Comparison of ENCODE assay signal across 19 mouse cellular contexts in the genomic region with DNA sequence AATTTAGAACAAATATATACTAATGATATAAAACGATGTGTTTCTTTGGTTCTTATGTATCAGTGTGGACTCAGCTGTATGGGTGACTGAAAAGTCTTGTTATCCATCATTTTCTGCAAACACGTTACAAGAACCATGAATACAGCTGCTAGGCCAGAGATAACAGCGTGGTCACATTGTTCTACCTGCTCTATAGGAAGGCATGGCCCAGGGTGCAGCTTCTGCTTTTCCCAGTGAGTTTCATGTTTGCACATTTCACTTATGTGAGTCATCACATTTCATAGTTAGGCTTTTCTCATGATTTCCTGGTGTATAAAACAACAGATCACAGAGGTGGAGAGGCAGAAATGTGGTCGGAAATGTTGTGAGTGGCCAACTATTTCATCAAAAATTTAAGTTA.
"Had no signal": no experiment of that assay in that cellular context is flagged by ENCODE, and none has a peak within 500 bp of the region (broad histone marks: within the 10 kb centered on the region; RNA-seq: fewer than 3 reads in every experiment).

No protein-coding gene starts in this region.

- H3K4me3 ChIP-seq: limb, embryonic 12.5 days; limb, embryonic 15.5 days; midbrain, embryonic 12.5 days; midbrain, embryonic 15.5 days; myocyte; neural tube, embryonic 13.5 days had no signal

- H3K36me3 ChIP-seq: limb, embryonic 12.5 days; limb, embryonic 15.5 days; midbrain, embryonic 12.5 days; midbrain, embryonic 15.5 days; neural tube, embryonic 13.5 days had no signal

- H3K9me3 ChIP-seq: limb, embryonic 12.5 days; limb, embryonic 15.5 days; midbrain, embryonic 12.5 days; midbrain, embryonic 15.5 days; neural tube, embryonic 13.5 days had no signal

- DNase-seq: kidney, adult 2 months; kidney, postnatal 14 days; kidney, postnatal 4 days; left cerebral cortex, postnatal 4 days; liver, postnatal 0 days; lung, embryonic 14.5 days; lung, postnatal 10 days; lung, postnatal 36 days; retina, postnatal 1 day; thymus, postnatal 36 days had no signal

- H3K4me1 ChIP-seq: limb, embryonic 12.5 days; limb, embryonic 15.5 days; midbrain, embryonic 12.5 days; midbrain, embryonic 15.5 days; neural tube, embryonic 13.5 days had no signal

- H3K9ac ChIP-seq: limb, embryonic 12.5 days; limb, embryonic 15.5 days; liver, embryonic 14.5 days; liver, postnatal 0 days; lung, embryonic 14.5 days; midbrain, embryonic 12.5 days; midbrain, embryonic 15.5 days; neural tube, embryonic 13.5 days had no signal

- H3K27ac ChIP-seq: limb, embryonic 12.5 days; limb, embryonic 15.5 days; liver, embryonic 14.5 days; midbrain, embryonic 12.5 days; midbrain, embryonic 15.5 days; neural tube, embryonic 13.5 days had no signal

- ATAC-seq: intestine, postnatal 0 days; liver, postnatal 0 days; midbrain, embryonic 15.5 days had no signal

- H3K4me2 ChIP-seq: limb, embryonic 12.5 days; limb, embryonic 15.5 days; liver, embryonic 11.5 days; lung, embryonic 14.5 days; midbrain, embryonic 12.5 days; midbrain, embryonic 15.5 days; neural tube, embryonic 13.5 days had no signal

- H3K27me3 ChIP-seq: limb, embryonic 12.5 days; limb, embryonic 15.5 days; midbrain, embryonic 12.5 days; midbrain, embryonic 15.5 days; neural tube, embryonic 13.5 days had no signal
